Mouse (Mus musculus): ENCODE measurements around the gene Hdhd3. TPM values are rescaled to one million over a fixed set of nuclear protein-coding genes. Genes with fewer than 3 reads are reported as not detected.

Gene Hdhd3
- polyA plus RNA-seq (2012; rRNA removed; ENCODE audit: low replicate concordance), result 11.7 and 28.9 TPM in 2 replicates

GRCm38 (mm10) chr4:62503374-62503970 lies at the start of gene Hdhd3:
Hdhd3 (minus strand) TSS chr4:62503467.

GRCm38 (mm10) chr4:62524651-62525488 lies 21.6 kb upstream of the Hdhd3 start, which contains the start of the genes Pole3 and 4933430I17Rik:
Pole3 (minus strand) TSS chr4:62525068.
4933430I17Rik (plus strand) TSS chr4:62525369.

GRCm38 (mm10) chr4:62519849-62520233 lies 16.6 kb upstream of the Hdhd3 start, which contains the start of gene Alad:
Alad (minus strand) TSS chr4:62519918.

GRCm38 (mm10) chr4:62479937-62480708 lies 23.1 kb downstream of the Hdhd3 start, which contains the start of gene Bspry:
Bspry (plus strand) TSS chr4:62480053.

GRCm38 (mm10) chr4:62470598-62471051 lies 32.6 kb downstream of the Hdhd3 start, which contains the start of gene Wdr31:
Wdr31 (minus strand) TSS chr4:62470896.

Other genes with a start within 250 kb of the Hdhd3 start
- 31.4 and 41.4 TPM in 2 replicates for gene Slc31a2, start 240.9 kb downstream of the Hdhd3 start, polyA plus RNA-seq (2012; rRNA removed; ENCODE audit: low replicate concordance)
- 31.5 and 38.2 TPM in 2 replicates for gene Fkbp15, start 142.9 kb downstream of the Hdhd3 start, polyA plus RNA-seq (2012; rRNA removed; ENCODE audit: low replicate concordance)
- 26.8 and 31.4 TPM in 2 replicates for gene Slc31a1, start 142.7 kb downstream of the Hdhd3 start, polyA plus RNA-seq (2012; rRNA removed; ENCODE audit: low replicate concordance)
- gene Cdc26, start 94.8 kb downstream of the Hdhd3 start, polyA plus RNA-seq (2012; rRNA removed; ENCODE audit: low replicate concordance), result 31.6 and 47.6 TPM in 2 replicates
- gene Prpf4, start 94.7 kb downstream of the Hdhd3 start, polyA plus RNA-seq (2012; rRNA removed; ENCODE audit: low replicate concordance), result 9.7 and 17.8 TPM in 2 replicates
- gene Rnf183, start 68.2 kb downstream of the Hdhd3 start, polyA plus RNA-seq (2012; rRNA removed; ENCODE audit: low replicate concordance), result 0.33 and 4.0 TPM in 2 replicates
- 0.49 and 4.7 TPM in 2 replicates for gene Wdr31, start 32.6 kb downstream of the Hdhd3 start, polyA plus RNA-seq (2012; rRNA removed; ENCODE audit: low replicate concordance)
- 0.34 and 45.2 TPM in 2 replicates for gene Bspry, start 23.4 kb downstream of the Hdhd3 start, polyA plus RNA-seq (2012; rRNA removed; ENCODE audit: low replicate concordance)
- gene Alad, start 16.5 kb upstream of the Hdhd3 start, polyA plus RNA-seq (2012; rRNA removed; ENCODE audit: low replicate concordance), result 116 and 202 TPM in 2 replicates
- 22.1 and 23.5 TPM in 2 replicates for gene Pole3, start 21.6 kb upstream of the Hdhd3 start, polyA plus RNA-seq (2012; rRNA removed; ENCODE audit: low replicate concordance)
- gene 4933430I17Rik, start 21.9 kb upstream of the Hdhd3 start, polyA plus RNA-seq (2012; rRNA removed; ENCODE audit: low replicate concordance), result 0.06 and 0.14 TPM in 2 replicates
- 89.0 and 120 TPM in 2 replicates for gene Rgs3, start 56.4 kb upstream of the Hdhd3 start, polyA plus RNA-seq (2012; rRNA removed; ENCODE audit: low replicate concordance)